Mouse (Mus musculus): ENCODE results near the gene Dgkh.
"Not testable (repeated sequence)": the region's sequence is repeated elsewhere in the genome, so short reads cannot be mapped to it uniquely, and the experiment has no call there.

Dgkh gene

GRCm38 (mm10) chr14:78732617-78733312 lies at the start of gene Dgkh:
Gene Dgkh, minus strand, starts transcription at chr14:78732776.
- DNase-seq (ENCODE audit: low read depth, low spot score): peak; percentile 77

GRCm38 (mm10) chr14:78777215-78777614 lies 44.6 kb upstream of the Dgkh start:
- no peak for DNase-seq (ENCODE audit: low read depth, low spot score)

- peak; percentile 9 for DNase-seq (ENCODE audit: low read depth, low spot score)
Observed at GRCm38 (mm10) chr14:78776659-78777058, 44.1 kb upstream of the Dgkh start.

- peak; percentile 49 for DNase-seq (ENCODE audit: low read depth, low spot score)
Observed at GRCm38 (mm10) chr14:78775699-78776098, 43.1 kb upstream of the Dgkh start.

- DNase-seq (ENCODE audit: low read depth, low spot score): peak; percentile 42
Observed at GRCm38 (mm10) chr14:78775226-78775625, 42.6 kb upstream of the Dgkh start.

- peak; percentile 61 for DNase-seq (ENCODE audit: low read depth, low spot score)
Observed at GRCm38 (mm10) chr14:78770457-78770856, 37.9 kb upstream of the Dgkh start.

- DNase-seq (ENCODE audit: low read depth, low spot score): no peak
Observed at GRCm38 (mm10) chr14:78761064-78761463, 28.5 kb upstream of the Dgkh start.

- DNase-seq (ENCODE audit: low read depth, low spot score): no peak
Observed at GRCm38 (mm10) chr14:78759491-78759890, 26.9 kb upstream of the Dgkh start.

GRCm38 (mm10) chr14:78755316-78755715 lies 22.7 kb upstream of the Dgkh start:
- DNase-seq (ENCODE audit: low read depth, low spot score): no peak

GRCm38 (mm10) chr14:78748692-78749091 lies 16.1 kb upstream of the Dgkh start:
- DNase-seq (ENCODE audit: low read depth, low spot score): no peak

- DNase-seq (ENCODE audit: low read depth, low spot score): peak; percentile 72
Observed at GRCm38 (mm10) chr14:78747969-78748651, 15.5 kb upstream of the Dgkh start.

GRCm38 (mm10) chr14:78747454-78747853 lies 14.9 kb upstream of the Dgkh start:
- no peak for DNase-seq (ENCODE audit: low read depth, low spot score)

GRCm38 (mm10) chr14:78734605-78735004 lies 2.0 kb upstream of the Dgkh start:
- DNase-seq (ENCODE audit: low read depth, low spot score): no peak

- DNase-seq (ENCODE audit: low read depth, low spot score): not testable (repeated sequence)
Observed at GRCm38 (mm10) chr14:78734203-78734602, 1.6 kb upstream of the Dgkh start.

GRCm38 (mm10) chr14:78733366-78734076 lies 945 bp upstream of the Dgkh start:
- DNase-seq (ENCODE audit: low read depth, low spot score): no peak

- no peak for DNase-seq (ENCODE audit: low read depth, low spot score)
Observed at GRCm38 (mm10) chr14:78731852-78732616, 542 bp downstream of the Dgkh start.

- DNase-seq (ENCODE audit: low read depth, low spot score): no peak
Observed at GRCm38 (mm10) chr14:78731240-78731639, 1.3 kb downstream of the Dgkh start.

- DNase-seq (ENCODE audit: low read depth, low spot score): no peak
Observed at GRCm38 (mm10) chr14:78725976-78726375, 6.6 kb downstream of the Dgkh start.

GRCm38 (mm10) chr14:78725307-78725956 lies 7.1 kb downstream of the Dgkh start:
- peak; percentile 36 for DNase-seq (ENCODE audit: low read depth, low spot score)

- DNase-seq (ENCODE audit: low read depth, low spot score): peak; percentile 84
Observed at GRCm38 (mm10) chr14:78724414-78725306, 7.9 kb downstream of the Dgkh start.

All from ZHBTc4 (cell line).